Mouse (Mus musculus): ENCODE results near the gene Cel. TPM values are rescaled to one million over a fixed set of nuclear protein-coding genes. Genes with fewer than 3 reads are reported as not detected.

Cel gene
- polyA plus RNA-seq, 1 experiment from 2014 or later, result not detected

- ATAC-seq (no peak), DNase-seq (ENCODE audit: low spot score) (no peak)
- WGBS, result 17% methylated on average over 1 of the region's 1 CpGs
- Histone ChIP-seq H3K27me3 (replicated peaks; ENCODE audit: insufficient read depth, low read length) (no peaks in the 10 kb centered on the region), H3K27ac (ENCODE audit: low read length) (no peak overlapping the region), H3K9me3 (ENCODE audit: low read length) (no peaks in the 10 kb centered on the region), H3K9ac (replicated peaks; ENCODE audit: low read depth) (no peak overlapping the region), H3K4me1 (ENCODE audit: insufficient read depth, low read depth, low read length) (no peaks in the 10 kb centered on the region), H3K4me2 (replicated peaks; ENCODE audit: low read depth, low read length) (no peak overlapping the region), H3K4me3 (ENCODE audit: low read depth, low read length) (no peak overlapping the region), H3K36me3 (ENCODE audit: insufficient read depth, low read length) (no peaks in the 10 kb centered on the region)
- no peak for TF ChIP-seq CTCF (IDR thresholded peaks at IDR 0.05)
- TF ChIP-seq EP300 (IDR thresholded peaks at IDR 0.05), result no peak
Measured at GRCm38 (mm10) chr2:28588574-28588973, 25.4 kb upstream of the Cel start.

GRCm38 (mm10) chr2:28585730-28586129, 22.5 kb upstream of the Cel start:
- no peaks in the 10 kb centered on the region; the same call in 1 of the 2 replicates for H3K4me1 ChIP-seq (ENCODE audit: insufficient read depth, low read depth, low read length)
- no peak overlapping the region for H3K4me2 ChIP-seq (replicated peaks; ENCODE audit: low read depth, low read length)
- WGBS, result 32% methylated on average over 2 of the region's 2 CpGs
- H3K27ac ChIP-seq (ENCODE audit: low read length), result no peak overlapping the region
- ATAC-seq (no peak), DNase-seq (ENCODE audit: low spot score) (no peak)
- no peak for TF ChIP-seq EP300 (IDR thresholded peaks at IDR 0.05)
- no peak for TF ChIP-seq CTCF (IDR thresholded peaks at IDR 0.05)
- no peak overlapping the region for H3K9ac ChIP-seq (replicated peaks; ENCODE audit: low read depth)
- no peak overlapping the region for H3K4me3 ChIP-seq (ENCODE audit: low read depth, low read length)
- H3K27me3 ChIP-seq (replicated peaks; ENCODE audit: insufficient read depth, low read length), result no peaks in the 10 kb centered on the region
- no peaks in the 10 kb centered on the region for H3K9me3 ChIP-seq (ENCODE audit: low read length)
- H3K36me3 ChIP-seq (ENCODE audit: insufficient read depth, low read length), result no peaks in the 10 kb centered on the region

GRCm38 (mm10) chr2:28585043-28585571, 21.9 kb upstream of the Cel start:
- Histone ChIP-seq H3K36me3 (ENCODE audit: insufficient read depth, low read length) (no peaks in the 10 kb centered on the region), H3K4me3 (ENCODE audit: low read depth, low read length) (no peak overlapping the region), H3K9ac (replicated peaks; ENCODE audit: low read depth) (no peak overlapping the region), H3K4me2 (replicated peaks; ENCODE audit: low read depth, low read length) (no peak overlapping the region), H3K9me3 (ENCODE audit: low read length) (no peaks in the 10 kb centered on the region), H3K4me1 (ENCODE audit: insufficient read depth, low read depth, low read length) (no peaks in the 10 kb centered on the region; the same call in 1 of the 2 replicates), H3K27me3 (replicated peaks; ENCODE audit: insufficient read depth, low read length) (no peaks in the 10 kb centered on the region), H3K27ac (ENCODE audit: low read length) (no peak overlapping the region)
- peak; percentile 91 for DNase-seq (ENCODE audit: low spot score)
- WGBS, result 15% methylated on average over 6 of the region's 6 CpGs
- 0 out of 2 replicates have a peak, but pooled peaks have one; percentile 1 for ATAC-seq
- TF ChIP-seq CTCF (IDR thresholded peaks at IDR 0.05) (peak; percentile 100), EP300 (IDR thresholded peaks at IDR 0.05) (no peak)

- ATAC-seq (no peak), DNase-seq (ENCODE audit: low spot score) (no peak)
- H3K9ac ChIP-seq (replicated peaks; ENCODE audit: low read depth), result peak within 1 kb of the TSS; percentile 72
- H3K9me3 ChIP-seq (ENCODE audit: low read length), result no peaks in the 10 kb centered on the region
- no peaks in the 10 kb centered on the region for H3K36me3 ChIP-seq (ENCODE audit: insufficient read depth, low read length)
- H3K27me3 ChIP-seq (replicated peaks; ENCODE audit: insufficient read depth, low read length), result no peaks in the 10 kb centered on the region
- TF ChIP-seq CTCF (IDR thresholded peaks at IDR 0.05) (no peak), EP300 (IDR thresholded peaks at IDR 0.05) (no peak)
- H3K4me1 ChIP-seq (ENCODE audit: insufficient read depth, low read depth, low read length), result no peaks in the 10 kb centered on the region; the same call in 1 of the 2 replicates
- peak within 1 kb of the TSS; percentile 62 for H3K4me2 ChIP-seq (replicated peaks; ENCODE audit: low read depth, low read length)
- peak within 1 kb of the TSS; percentile 82 for H3K4me3 ChIP-seq (ENCODE audit: low read depth, low read length)
- peak within 1 kb of the TSS; percentile 90 for H3K27ac ChIP-seq (ENCODE audit: low read length)
- 71% methylated on average over 9 of the region's 9 CpGs for WGBS
Measured at GRCm38 (mm10) chr2:28583651-28584050, 20.4 kb upstream of the Cel start, which contains the start of gene Gtf3c5. TSS of gene Gtf3c5 (minus strand) at chr2:28583751.

GRCm38 (mm10) chr2:28582647-28583353, 19.6 kb upstream of the Cel start:
- DNase-seq (ENCODE audit: low spot score), result peak; percentile 94
- under 1% methylated on average over 56 of the region's 56 CpGs for WGBS
- peak overlapping the region; percentile 62 for H3K4me2 ChIP-seq (replicated peaks; ENCODE audit: low read depth, low read length)
- H3K27ac ChIP-seq (ENCODE audit: low read length), result peak overlapping the region; percentile 90
- no peaks in the 10 kb centered on the region for H3K27me3 ChIP-seq (replicated peaks; ENCODE audit: insufficient read depth, low read length)
- peak overlapping the region; percentile 82 for H3K4me3 ChIP-seq (ENCODE audit: low read depth, low read length)
- no peaks in the 10 kb centered on the region; the same call in 1 of the 2 replicates for H3K4me1 ChIP-seq (ENCODE audit: insufficient read depth, low read depth, low read length)
- peak; percentile 95 for ATAC-seq
- peak overlapping the region; percentile 72 for H3K9ac ChIP-seq (replicated peaks; ENCODE audit: low read depth)
- no peaks in the 10 kb centered on the region for H3K9me3 ChIP-seq (ENCODE audit: low read length)
- TF ChIP-seq EP300 (IDR thresholded peaks at IDR 0.05) (no peak), CTCF (IDR thresholded peaks at IDR 0.05) (no peak)
- H3K36me3 ChIP-seq (ENCODE audit: insufficient read depth, low read length), result no peaks in the 10 kb centered on the region

DNA sequence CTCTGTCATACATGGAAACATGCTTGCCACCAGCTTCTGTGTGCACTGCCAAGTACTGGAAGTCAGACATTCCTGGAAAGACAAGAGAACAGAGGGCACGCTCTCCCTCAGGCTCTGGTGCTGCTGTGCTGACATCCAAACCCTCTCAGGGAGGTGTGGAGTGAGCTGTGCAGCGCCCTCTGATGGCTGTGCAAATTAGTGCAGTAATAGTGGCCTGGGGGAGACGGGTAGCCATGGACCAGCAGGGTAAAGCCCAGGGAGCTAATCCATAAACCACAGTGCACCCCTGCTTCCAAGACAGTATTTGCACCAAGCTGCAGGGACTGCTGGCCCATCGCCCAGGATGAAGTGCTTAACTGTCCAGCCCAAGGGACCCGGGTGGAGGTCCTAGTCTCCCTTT, 14.8 kb upstream of the Cel start:
- no peaks in the 10 kb centered on the region for H3K27me3 ChIP-seq (replicated peaks; ENCODE audit: insufficient read depth, low read length)
- H3K27ac ChIP-seq (ENCODE audit: low read length), result no peak overlapping the region
- no peak for DNase-seq (ENCODE audit: low spot score)
- no peak for ATAC-seq
- H3K36me3 ChIP-seq (ENCODE audit: insufficient read depth, low read length), result peaks cover 15% of the 10 kb centered on the region; the same call in 1 of the 2 replicates
- H3K4me2 ChIP-seq (replicated peaks; ENCODE audit: low read depth, low read length), result no peak overlapping the region
- H3K9ac ChIP-seq (replicated peaks; ENCODE audit: low read depth), result no peak overlapping the region
- H3K4me1 ChIP-seq (ENCODE audit: insufficient read depth, low read depth, low read length), result no peaks in the 10 kb centered on the region
- TF ChIP-seq EP300 (IDR thresholded peaks at IDR 0.05) (no peak), CTCF (IDR thresholded peaks at IDR 0.05) (peak; percentile 57)
- no peak overlapping the region for H3K4me3 ChIP-seq (ENCODE audit: low read depth, low read length)
- 55% methylated on average over 5 of the region's 5 CpGs for WGBS
- no peaks in the 10 kb centered on the region for H3K9me3 ChIP-seq (ENCODE audit: low read length)
